Mouse (Mus musculus) forebrain, embryonic 16.5 days (tissue): ENCODE measurements around the gene Zfp992. TPM values are rescaled to one million over a fixed set of nuclear protein-coding genes. Genes with fewer than 3 reads are reported as not detected.
"Not testable (repeated sequence)": the region's sequence is repeated elsewhere in the genome, so short reads cannot be mapped to it uniquely, and the experiment has no call there.

Experiments
- ATAC-seq: fragments of 200-750 bp; cut with Nextera tagmentation; 2 replicates; pipeline ENCODE4 v1.8.0; 2017; ENCODE audit warnings: mild to moderate bottlenecking, moderate library complexity
- H3K27ac ChIP-seq: fragments of 300-500 bp; sonication (generic); 2 replicates; pipeline ENCODE4 v1.5.1; 2014; ENCODE audit warnings: low read length, control low read depth
- H3K27me3 ChIP-seq: fragments of 300-500 bp; sonication (generic); replicated peaks from 2 replicates; pipeline ENCODE4 v1.6.1; 2014; ENCODE audit warnings: low read length; ENCODE audit not compliant: control insufficient read depth, insufficient read depth
- H3K36me3 ChIP-seq: fragments of 300-500 bp; sonication (generic); 2 replicates; pipeline ENCODE4 v1.6.1; 2014; ENCODE audit not compliant: control insufficient read depth, insufficient read depth
- H3K4me1 ChIP-seq: fragments of 300-500 bp; sonication (generic); replicated peaks from 2 replicates; pipeline ENCODE4 v1.6.1; 2014; ENCODE audit warnings: low read length; ENCODE audit not compliant: control insufficient read depth, insufficient read depth
- H3K4me2 ChIP-seq: fragments of 300-500 bp; sonication (generic); 2 replicates; pipeline ENCODE4 v1.6.1; 2014; ENCODE audit warnings: mild to moderate bottlenecking, low read length, control low read depth
- H3K4me3 ChIP-seq: fragments of 300-500 bp; sonication (generic); replicated peaks from 2 replicates; pipeline ENCODE4 v1.5.1; 2014; ENCODE audit warnings: mild to moderate bottlenecking, low read length, control low read depth
- H3K9ac ChIP-seq: fragments of 300-500 bp; sonication (generic); replicated peaks from 2 replicates; pipeline ENCODE4 v1.6.1; 2014; ENCODE audit warnings: low read depth, low read length, control low read depth
- H3K9me3 ChIP-seq: fragments of 300-500 bp; sonication (generic); 2 replicates; pipeline ENCODE4 v1.6.1; 2016; ENCODE audit warnings: low read length; ENCODE audit not compliant: control insufficient read depth
- WGBS: fragments of 180-500 bp; shearing (Covaris S2); extraction: QIAGEN DNeasy Blood & Tissue Kit; methylation state at CpG from one replicate; pipeline ENCODE4 v1.1.7; 2014; 5-methylcytosine and 5-hydroxymethylcytosine counted together
- polyA plus RNA-seq: library from polyadenylated mRNA; unstranded; fragments of >200 nt; fragmentation: Nextera tagmentation; extraction: Ambion mirVana; gene quantifications from 2 replicates; pipeline ENCODE4 v1.2.1, GENCODE M21; 2015

Zfp992 gene
- polyA plus RNA-seq, 1 experiment from 2014 or later = 1.8 TPM

DNA sequence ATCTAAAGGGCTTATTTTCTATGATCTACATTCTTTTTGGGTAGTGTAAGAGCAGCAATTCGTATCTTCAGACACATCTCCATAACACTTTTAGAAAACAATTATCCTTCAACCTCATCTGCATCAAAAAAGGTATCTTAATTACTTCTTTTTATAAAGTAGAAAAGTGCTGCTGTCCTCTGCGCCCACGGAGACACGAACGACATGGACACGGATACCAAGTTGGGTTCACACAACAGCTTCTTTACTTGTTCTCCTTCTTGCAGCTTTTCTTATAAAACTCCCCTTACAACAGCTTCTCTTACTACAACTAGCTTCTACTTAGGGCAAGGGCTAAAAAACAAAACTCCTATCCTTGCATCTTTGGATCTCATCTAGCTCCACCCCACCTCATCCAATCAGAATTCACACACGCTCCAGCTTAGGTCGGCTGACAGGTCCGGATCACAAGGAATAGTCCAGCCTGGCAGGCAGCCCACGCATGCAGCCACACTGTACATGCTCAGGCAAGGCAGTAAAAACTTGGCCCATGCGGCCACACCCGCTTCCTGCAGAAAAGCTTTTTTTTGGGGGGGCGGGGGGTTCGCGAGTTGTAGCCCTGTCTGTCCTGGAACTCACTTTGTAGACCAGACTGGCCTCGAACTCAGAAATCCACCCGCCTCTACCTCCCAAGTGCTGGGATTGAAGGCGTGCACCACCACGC lies 15.0 kb downstream of the Zfp992 start:
- H3K36me3 ChIP-seq, H3K4me1 ChIP-seq, H3K4me3 ChIP-seq, ATAC-seq, H3K27ac ChIP-seq, H3K27me3 ChIP-seq, H3K4me2 ChIP-seq, H3K9ac ChIP-seq: not testable (repeated sequence)
- 89% methylated on average over 17 of the region's 19 CpGs for WGBS
- peaks cover 11% of the 10 kb centered on the region for H3K9me3 ChIP-seq

GRCm38 (mm10) chr4:146469984-146470383 lies 21.2 kb downstream of the Zfp992 start:
- not testable (repeated sequence) for H3K4me3 ChIP-seq, H3K4me1 ChIP-seq, H3K36me3 ChIP-seq, H3K27ac ChIP-seq, H3K27me3 ChIP-seq, ATAC-seq, H3K9ac ChIP-seq, H3K4me2 ChIP-seq
- peaks cover 12% of the 10 kb centered on the region for H3K9me3 ChIP-seq
- 92% methylated on average over 8 of the region's 12 CpGs for WGBS

DNA sequence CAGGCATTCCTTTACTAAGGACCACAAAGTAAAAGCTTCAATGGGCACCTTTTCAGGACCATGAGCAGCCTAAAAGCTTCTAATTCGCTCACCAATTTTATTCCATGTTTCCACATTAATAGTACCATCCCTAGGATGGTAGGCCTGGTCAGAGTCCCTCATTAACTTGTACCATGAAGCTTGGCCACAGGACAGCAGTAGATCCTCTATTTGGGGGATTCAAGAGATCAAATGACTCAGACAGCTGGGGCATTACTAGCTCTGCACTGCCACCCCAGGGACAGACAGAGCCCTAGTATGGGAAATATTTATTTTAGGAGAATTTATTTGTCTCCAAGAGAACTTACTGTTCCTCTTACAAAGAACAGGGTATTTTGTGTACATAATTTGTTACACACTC lies 25.4 kb downstream of the Zfp992 start:
- not testable (repeated sequence) for H3K4me1 ChIP-seq, H3K27ac ChIP-seq, H3K36me3 ChIP-seq, H3K4me3 ChIP-seq, ATAC-seq, H3K4me2 ChIP-seq, H3K9ac ChIP-seq, H3K27me3 ChIP-seq
- no CpG with 5 or more reads among the region's 1 CpGs for WGBS
- peaks cover 35% of the 10 kb centered on the region for H3K9me3 ChIP-seq

DNA sequence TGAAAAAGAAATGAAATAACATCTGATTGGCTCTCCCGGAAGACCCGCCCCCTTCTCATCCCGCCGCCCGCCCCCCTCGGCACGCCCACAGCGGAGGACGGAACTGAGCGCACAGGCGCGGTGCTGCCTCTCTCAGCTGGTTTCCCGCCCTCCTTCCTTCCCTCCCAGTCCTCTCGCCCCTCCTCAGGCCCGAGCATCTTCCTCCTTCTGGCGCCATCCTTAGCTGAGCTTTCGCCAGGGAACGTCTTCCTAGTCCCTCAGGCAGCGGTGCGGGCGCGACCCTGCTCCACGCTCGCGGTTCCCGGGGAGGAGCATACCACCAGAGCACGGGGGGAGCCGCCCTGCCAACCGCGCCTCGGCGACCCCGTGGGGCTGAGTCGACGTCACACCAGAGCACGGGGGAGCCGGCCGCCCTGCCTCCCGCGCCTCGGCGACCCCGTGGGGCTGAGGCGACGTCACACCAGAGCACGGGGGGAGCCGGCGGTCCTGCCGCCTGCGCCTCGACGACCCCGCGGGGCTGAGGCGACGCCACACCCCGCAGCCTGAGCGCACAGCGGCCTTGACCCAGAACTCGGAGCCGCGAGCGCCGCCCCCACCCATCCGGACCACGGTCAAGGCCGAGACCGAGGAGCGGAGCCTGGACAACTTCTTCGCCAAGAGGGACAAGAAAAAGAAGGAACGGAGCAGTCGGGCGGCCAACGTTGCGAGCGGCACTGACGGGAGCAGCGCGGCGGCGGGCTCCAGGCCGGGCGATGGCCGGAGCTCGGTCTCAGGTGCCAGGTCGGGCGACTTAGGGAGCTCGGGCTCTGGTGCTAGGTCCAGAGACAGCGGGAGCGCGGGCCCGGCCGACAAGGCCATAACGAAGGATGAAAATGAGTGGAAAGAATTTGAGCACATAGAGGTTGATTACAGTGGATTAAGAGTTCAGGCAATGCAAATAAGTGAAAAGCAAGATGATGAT lies 26.2 kb downstream of the Zfp992 start:
- not testable (repeated sequence) for H3K36me3 ChIP-seq, H3K4me1 ChIP-seq, H3K27me3 ChIP-seq, H3K27ac ChIP-seq, H3K9ac ChIP-seq, H3K4me3 ChIP-seq, H3K4me2 ChIP-seq
- WGBS = 59% methylated on average over 55 of the region's 94 CpGs
- peak; percentile 54; the same call in 1 of the 2 replicates for ATAC-seq
- peaks cover 36% of the 10 kb centered on the region for H3K9me3 ChIP-seq

DNA sequence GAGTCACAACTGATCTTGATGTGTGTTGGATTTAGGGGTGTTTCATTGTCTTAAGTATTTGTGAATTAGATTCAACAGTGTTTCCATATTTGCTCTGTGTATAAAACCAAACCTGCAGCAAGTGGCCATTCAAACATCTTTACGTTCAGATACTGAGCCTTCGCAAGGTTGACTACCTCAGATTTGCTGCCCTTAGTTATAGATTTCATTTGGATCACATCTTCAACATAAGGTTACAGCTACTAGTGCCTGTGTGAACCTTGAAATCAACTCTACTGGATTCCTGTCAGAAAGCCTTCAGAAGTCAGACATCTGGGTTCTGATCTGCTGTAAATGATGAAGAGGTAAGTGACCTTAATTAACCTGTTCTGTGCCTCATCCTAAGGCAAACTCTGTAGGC lies 27.4 kb downstream of the Zfp992 start:
- not testable (repeated sequence) for H3K4me2 ChIP-seq, H3K9ac ChIP-seq, H3K27me3 ChIP-seq, H3K27ac ChIP-seq, H3K4me3 ChIP-seq, ATAC-seq, H3K36me3 ChIP-seq, H3K4me1 ChIP-seq
- WGBS = 96% methylated on average over 2 of the region's 2 CpGs
- H3K9me3 ChIP-seq = peaks cover 40% of the 10 kb centered on the region

GRCm38 (mm10) chr4:146476959-146477358 lies 28.1 kb downstream of the Zfp992 start:
- 77% methylated on average over 3 of the region's 3 CpGs for WGBS
- H3K27me3 ChIP-seq, H3K9ac ChIP-seq, H3K4me1 ChIP-seq, ATAC-seq, H3K4me3 ChIP-seq, H3K36me3 ChIP-seq, H3K4me2 ChIP-seq, H3K27ac ChIP-seq: not testable (repeated sequence)
- H3K9me3 ChIP-seq = peaks cover 45% of the 10 kb centered on the region

- not testable (repeated sequence) for H3K27me3 ChIP-seq, H3K36me3 ChIP-seq, H3K4me3 ChIP-seq, H3K27ac ChIP-seq, H3K4me1 ChIP-seq, H3K4me2 ChIP-seq, H3K9ac ChIP-seq, ATAC-seq
- H3K9me3 ChIP-seq = peaks cover 70% of the 10 kb centered on the region
- WGBS = 70% methylated on average over 6 of the region's 6 CpGs
These were observed 31.7 kb downstream of the Zfp992 start for GRCm38 (mm10) chr4:146480376-146481096.

- H3K4me1 ChIP-seq, H3K4me2 ChIP-seq, H3K9ac ChIP-seq, H3K36me3 ChIP-seq, H3K27me3 ChIP-seq, H3K27ac ChIP-seq, H3K4me3 ChIP-seq, ATAC-seq: not testable (repeated sequence)
- 86% methylated on average over 10 of the region's 10 CpGs for whole genome bisulfite sequencing
- H3K9me3 ChIP-seq = peaks cover 60% of the 10 kb centered on the region
These were observed 33.7 kb downstream of the Zfp992 start for GRCm38 (mm10) chr4:146482546-146482945.
